Mouse (Mus musculus) left cerebral cortex, postnatal 25 days (tissue): ENCODE results near the gene Lpar6. TPM values are rescaled to one million over a fixed set of nuclear protein-coding genes. Genes with fewer than 3 reads are reported as not detected.

Experiments
- DNase-seq, 2 experiments: peaks; one replicate each; pipeline ENCODE4 v3.0.0; 2022; ENCODE audit warnings: low spot score in 2 of 2, mixed read lengths in 1 of 2
- intact Hi-C: fragments of 180-260 bp; cut with DNase I; formaldehyde crosslinking; loops from one replicate; pipeline ENCODE4 v1.15.1; 2025
- microRNA-seq, 2 experiments: library from miRNA; unstranded; fragments of <30 nt; microRNA quantifications; one replicate each; pipeline ENCODE4 v1.2.0; 2022
- total RNA-seq, 2 experiments: library from RNA; stranded (reverse); gene quantifications; 2 replicates each; pipeline ENCODE4 v1.2.3; 2021

Lpar6 gene
- total RNA-seq, 2 experiments from 2014 or later: 1.4 to 1.6 TPM

DNA sequence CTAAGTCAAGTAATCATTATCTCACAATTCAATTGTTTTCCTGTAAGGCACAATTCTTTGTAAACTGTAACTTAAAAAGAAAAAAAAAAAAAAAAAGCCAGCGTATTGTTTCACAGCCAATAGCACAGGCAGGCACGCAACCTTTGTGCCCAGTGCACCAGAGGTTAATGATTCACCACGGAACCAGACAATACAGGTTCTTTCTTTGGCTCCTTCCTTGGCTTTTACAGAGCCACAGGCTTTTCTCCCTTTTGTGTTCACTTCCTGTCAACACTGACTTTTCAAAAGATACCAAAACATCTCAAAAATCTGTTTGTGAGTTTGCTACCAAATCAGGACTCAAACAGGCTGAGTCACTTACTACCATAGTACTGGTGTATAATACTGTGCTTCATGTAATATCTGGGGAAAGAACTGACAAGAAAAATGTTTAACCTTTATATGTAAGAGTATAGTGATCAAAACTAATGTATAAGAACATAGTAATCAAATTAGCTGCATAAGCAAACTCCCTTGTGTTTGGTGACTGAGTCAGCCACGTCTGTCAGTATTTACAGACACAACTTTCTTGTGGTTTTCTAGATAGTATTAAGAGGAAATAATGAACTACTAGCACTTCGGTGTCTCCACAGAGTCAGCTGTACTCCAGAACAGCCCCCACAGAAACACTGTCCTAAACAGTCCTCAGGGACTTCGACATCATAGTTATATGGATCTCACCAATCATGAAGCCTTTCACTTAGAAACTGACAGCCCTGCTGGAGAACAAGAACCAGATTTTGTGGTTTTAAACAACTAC lies 16.0 kb downstream of the Lpar6 start:
- intact Hi-C loops: no loop called here
- no peak for DNase-seq

DNA sequence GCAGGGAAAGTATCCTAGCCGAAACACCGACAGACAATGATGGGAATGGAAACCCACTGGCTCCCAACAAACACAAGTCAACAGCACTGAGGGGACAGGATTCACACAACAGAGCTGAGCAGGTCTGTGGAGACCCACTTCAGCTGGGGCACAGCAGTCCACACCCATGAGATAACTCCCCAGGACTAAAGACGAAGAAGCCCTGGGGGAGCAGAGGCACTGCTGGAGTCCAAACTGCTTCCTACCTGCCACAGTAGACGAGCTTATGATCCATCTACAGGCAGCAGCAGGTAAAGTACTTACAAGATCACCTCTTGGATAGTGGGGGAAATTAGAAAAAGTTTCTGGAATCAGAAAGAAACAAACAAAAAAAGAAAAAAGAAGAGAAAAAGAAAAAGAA lies 16.7 kb downstream of the Lpar6 start:
- intact Hi-C loops: no loop called here
- no peak for DNase-seq

DNA sequence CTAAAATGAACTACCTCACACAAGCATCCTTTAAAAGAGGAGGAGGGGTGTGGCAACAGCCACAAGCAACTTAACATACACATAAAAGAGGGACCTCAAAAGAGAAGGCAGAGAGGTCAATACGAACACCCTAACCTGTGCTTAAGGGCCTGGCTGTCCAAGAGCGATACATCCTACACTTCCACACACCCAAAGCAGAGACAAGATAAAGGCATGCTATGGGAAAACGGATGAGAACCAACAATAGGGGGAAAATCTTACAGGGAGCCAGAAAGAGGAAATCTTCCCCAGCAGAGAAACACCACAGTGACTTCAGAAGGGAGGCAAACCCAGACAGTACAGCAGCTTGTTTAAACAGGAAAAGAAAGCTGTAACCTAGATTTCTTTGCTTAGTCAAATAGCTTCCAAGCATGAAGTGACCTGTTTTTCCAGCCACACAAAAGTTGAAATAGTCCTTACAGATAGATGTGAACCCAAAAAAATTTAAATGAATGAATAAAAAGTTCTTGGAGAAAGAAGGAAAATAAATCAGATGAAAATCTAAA lies 17.8 kb downstream of the Lpar6 start:
- DNase-seq: peak in 1 of 2 experiments; percentile 30
- intact Hi-C loops: no loop called here

GRCm38 (mm10) chr14:73257348-73257747 lies 19.7 kb downstream of the Lpar6 start:
- intact Hi-C loops: no loop called here
- no peak for DNase-seq

DNA sequence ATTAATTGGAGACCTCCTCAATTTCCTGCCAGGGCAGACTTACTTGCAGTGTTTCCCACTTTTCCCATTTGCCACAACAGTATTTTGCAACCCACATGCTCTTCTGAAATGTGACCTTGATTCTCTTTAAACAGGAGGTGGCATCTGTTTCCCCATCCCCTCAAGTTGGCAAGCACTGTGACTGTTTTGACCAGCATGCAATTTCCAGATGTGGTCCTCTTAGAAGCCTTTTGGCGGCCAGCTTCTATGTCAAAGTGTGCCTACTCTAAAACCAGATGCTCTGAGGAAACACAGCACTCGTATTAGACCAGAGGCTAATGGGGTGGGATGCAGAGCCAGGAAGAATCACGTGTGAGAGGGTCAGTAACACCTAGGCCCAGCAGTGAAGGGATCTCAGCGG lies 20.5 kb downstream of the Lpar6 start:
- intact Hi-C loops: no loop called here
- no peak for DNase-seq

GRCm38 (mm10) chr14:73262210-73262609 lies 24.5 kb downstream of the Lpar6 start:
- no peak for DNase-seq
- intact Hi-C loops: no loop called here

GRCm38 (mm10) chr14:73266166-73266565 lies 28.5 kb downstream of the Lpar6 start:
- intact Hi-C loops: no loop called here
- no peak for DNase-seq

GRCm38 (mm10) chr14:73271807-73272206 lies 34.1 kb downstream of the Lpar6 start:
- intact Hi-C loops: no loop called here
- DNase-seq: no peak

GRCm38 (mm10) chr14:73279096-73279495 lies 41.4 kb downstream of the Lpar6 start:
- DNase-seq: no peak
- intact Hi-C loops: no loop called here

DNA sequence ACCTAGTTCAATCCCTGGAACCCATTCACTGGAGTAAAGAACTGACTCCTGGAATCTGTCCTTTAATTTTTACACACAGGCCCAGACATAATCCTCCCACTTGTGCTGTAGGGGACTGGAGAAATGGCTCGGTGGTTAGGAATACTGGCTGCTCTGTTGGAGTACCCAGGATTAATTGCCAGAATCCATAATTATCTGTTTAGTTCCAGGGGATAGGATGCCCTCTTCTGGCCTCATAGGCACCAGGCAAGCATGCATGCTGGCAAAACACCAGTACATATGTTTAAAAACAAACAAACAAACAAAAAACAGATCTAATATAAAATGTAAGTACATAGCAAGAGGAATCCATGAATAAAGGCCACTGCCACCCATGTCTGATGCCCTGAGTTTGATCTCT lies 43.3 kb downstream of the Lpar6 start:
- DNase-seq: peak in 1 of 2 experiments; percentile 19

DNA sequence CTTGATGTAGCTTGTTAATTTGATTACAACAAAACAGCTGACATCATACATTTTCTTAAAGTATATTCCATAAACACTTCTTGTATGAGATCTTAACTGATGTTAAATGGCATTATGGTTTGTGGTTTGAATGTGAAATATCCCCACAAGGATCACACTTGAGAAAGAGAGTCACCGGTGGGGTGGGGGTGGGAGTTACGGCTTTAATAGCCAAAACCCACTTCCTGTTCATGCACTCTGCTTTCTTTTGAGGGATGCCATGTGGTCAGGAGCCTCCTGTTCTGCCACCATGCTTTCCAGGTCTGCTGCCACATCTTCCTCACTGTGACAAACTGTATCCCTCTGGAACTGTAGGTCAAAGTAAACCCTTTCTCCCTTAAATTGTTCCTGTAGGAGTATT lies 52.2 kb downstream of the Lpar6 start:
- no peak for DNase-seq
- intact Hi-C loops: no loop called here

More for the DNA sequence above, 43.3 kb downstream of the Lpar6 start:
- intact Hi-C loops: loop anchor here (5.0 kb wide), 1 partner anchor 174 kb away; no protein-coding TSS in a partner anchor

DNA sequence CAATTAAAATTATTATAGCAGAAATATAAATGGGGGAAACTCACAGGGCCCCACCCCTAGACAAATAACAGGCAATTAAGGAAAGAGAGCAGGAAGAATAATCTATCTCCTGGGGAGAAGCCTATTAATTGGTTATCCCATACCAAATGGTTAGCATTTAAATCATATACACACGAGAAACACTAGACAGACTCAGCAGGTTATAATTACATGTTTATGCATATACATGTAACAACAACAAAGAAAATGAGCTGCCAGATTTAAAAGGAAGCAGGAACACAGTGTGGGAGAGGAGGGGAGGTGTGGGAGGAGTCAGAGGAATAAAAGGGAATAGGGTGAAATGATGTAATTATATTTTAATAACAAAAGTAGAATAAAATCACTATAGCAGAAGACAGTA lies 54.7 kb downstream of the Lpar6 start:
- DNase-seq: no peak
- intact Hi-C loops: no loop called here

Small RNA genes lying within 50 kb of the gene (microRNA-seq; reads per million reads assigned to microRNA genes)
- gene Mir687: 0 reads per million in 2 experiments

Other genes starting within 250 kb of the Lpar6 start
- gene Cysltr2, start 188.8 kb upstream of the Lpar6 start, total RNA-seq: 1 to 10 TPM in 1 of 2 experiments, under 1 TPM in 1; 0.71 to 1.8 TPM
- 10 to 100 TPM; 17.3 TPM for gene Rcbtb2, start 114.9 kb upstream of the Lpar6 start, total RNA-seq
- gene Rb1, start 87.9 kb downstream of the Lpar6 start, total RNA-seq: 10 to 100 TPM; 31.1 to 33.1 TPM
- gene Itm2b, start 147.4 kb downstream of the Lpar6 start, total RNA-seq: 100 to 1,000 TPM; 746 to 815 TPM